In genomic region chr10:118615131-118616020, GRCm38 (mm10) we compare ENCODE assay signal across 25 mouse cellular contexts.
DNase-seq lines count a peak whose midpoint lies in the region; ATAC-seq and TF ChIP-seq lines count a peak whose summit lies in the region.
"Had no signal": no experiment of that assay in that cellular context is flagged by ENCODE, and none has a peak within 500 bp of the region (broad histone marks: within the 10 kb centered on the region; RNA-seq: fewer than 3 reads in every experiment).

No protein-coding gene starts in this region.

- no peak overlapping the region for H3K4me3 ChIP-seq in limb, embryonic 14.5 days (replicated peaks; ENCODE audit: low read length)
- H3K4me3 ChIP-seq in limb, embryonic 10.5 days: no peak overlapping the region
- H3K4me3 ChIP-seq: embryonic facial prominence, embryonic 10.5 days; embryonic facial prominence, embryonic 12.5 days; forebrain, embryonic 13.5 days; forebrain, embryonic 15.5 days had no signal

- H3K9ac ChIP-seq in limb, embryonic 14.5 days (ENCODE audit: low read depth, low read length, severe bottlenecking): no peak overlapping the region
- H3K9ac ChIP-seq: embryonic facial prominence, embryonic 12.5 days; forebrain, embryonic 13.5 days; forebrain, embryonic 15.5 days; forebrain, postnatal 0 days had no signal

- H3K4me1 ChIP-seq in limb, embryonic 14.5 days (ENCODE audit: control insufficient read depth, insufficient read depth, low read length): no peaks in the 10 kb centered on the region
- H3K4me1 ChIP-seq in limb, embryonic 10.5 days: no peaks in the 10 kb centered on the region
- H3K4me1 ChIP-seq: embryonic facial prominence, embryonic 10.5 days; embryonic facial prominence, embryonic 12.5 days; forebrain, embryonic 13.5 days; forebrain, embryonic 15.5 days had no signal

- DNase-seq in limb, embryonic 14.5 days (ENCODE audit: low spot score): peak; percentile 9
- DNase-seq in limb, embryonic 10.5 days (ENCODE audit: low spot score): no peak
- DNase-seq in 3T3-L1 (ENCODE audit: low read depth, low spot score): peak; percentile 94
- peak; percentile 97 for DNase-seq in adipocyte (ENCODE audit: low spot score)
- DNase-seq in thymus, postnatal 0 days (ENCODE audit: low spot score): no peak
- DNase-seq: adrenal gland, adult 2 months; adrenal gland, postnatal 10 days; adrenal gland, postnatal 25 days; B cell, adult 2 months; cerebellum, adult 11 months; cerebellum, adult 18-20 months; cerebellum, adult 8-10 months; cerebellum, adult 9-11 months; cerebellum, postnatal 14 days; cerebellum, postnatal 36 days; forebrain, postnatal 0 days had no signal

- no peak overlapping the region for H3K4me2 ChIP-seq in limb, embryonic 14.5 days (replicated peaks; ENCODE audit: low read depth, low read length, severe bottlenecking)
- H3K4me2 ChIP-seq: embryonic facial prominence, embryonic 12.5 days; forebrain, embryonic 13.5 days; forebrain, embryonic 15.5 days had no signal

- ATAC-seq in limb, embryonic 14.5 days (ENCODE audit: low FRiP score, low read depth): no peak
- ATAC-seq: activated CD4-positive, CD25-positive, alpha-beta regulatory T cell, adult 4 months; CD4-positive, CD25-positive, alpha-beta regulatory T cell, adult 4 months; forebrain, embryonic 13.5 days; forebrain, embryonic 15.5 days; forebrain, postnatal 0 days; Patski had no signal

- TF ChIP-seq POLR2A in limb, embryonic 14.5 days (IDR thresholded peaks at IDR 0.05; ENCODE audit: borderline replicate concordance, extremely low read depth, insufficient read depth, insufficient read length): no peak

- H3K9me3 ChIP-seq in limb, embryonic 14.5 days (ENCODE audit: control insufficient read depth, low read length): no peaks in the 10 kb centered on the region
- H3K9me3 ChIP-seq in limb, embryonic 10.5 days (replicated peaks): no peaks in the 10 kb centered on the region
- H3K9me3 ChIP-seq: embryonic facial prominence, embryonic 10.5 days; embryonic facial prominence, embryonic 12.5 days; forebrain, embryonic 13.5 days; forebrain, embryonic 15.5 days had no signal

- H3K27me3 ChIP-seq in limb, embryonic 14.5 days (ENCODE audit: control insufficient read depth, insufficient read depth, low read length): no peaks in the 10 kb centered on the region
- H3K27me3 ChIP-seq in limb, embryonic 10.5 days (ENCODE audit: low read depth, poor library complexity, severe bottlenecking): no peaks in the 10 kb centered on the region
- H3K27me3 ChIP-seq: CH12.LX; embryonic facial prominence, embryonic 12.5 days; forebrain, embryonic 13.5 days; forebrain, embryonic 15.5 days; Patski had no signal

- H3K27ac ChIP-seq in limb, embryonic 14.5 days (replicated peaks; ENCODE audit: low read depth, low read length): no peak overlapping the region
- H3K27ac ChIP-seq in limb, embryonic 10.5 days: no peak overlapping the region
- H3K27ac ChIP-seq: embryonic facial prominence, embryonic 10.5 days; embryonic facial prominence, embryonic 12.5 days; forebrain, embryonic 13.5 days; forebrain, embryonic 15.5 days had no signal

- WGBS in limb, embryonic 14.5 days: 77% methylated on average over 10 of the region's 10 CpGs
- WGBS in limb, embryonic 10.5 days: 89% methylated on average over 10 of the region's 10 CpGs

- no peaks in the 10 kb centered on the region for H3K36me3 ChIP-seq in limb, embryonic 14.5 days (ENCODE audit: control insufficient read depth, insufficient read depth, low read length)
- no peaks in the 10 kb centered on the region for H3K36me3 ChIP-seq in limb, embryonic 10.5 days
- H3K36me3 ChIP-seq: embryonic facial prominence, embryonic 10.5 days; embryonic facial prominence, embryonic 12.5 days; forebrain, embryonic 15.5 days; G1E had no signal

Comparison
In these comparisons a context has a peak if more than half of its experiments do, and no peak if none do; other contexts are left out.
1. DNase-seq: peak in limb, embryonic 14.5 days (single experiment), 3T3-L1 (single experiment) and adipocyte (single experiment); none in limb, embryonic 10.5 days (single experiment) and thymus, postnatal 0 days (single experiment).